Mouse (Mus musculus): ENCODE data around the gene Adgrf2. TPM values are rescaled to one million over a fixed set of nuclear protein-coding genes. Genes with fewer than 3 reads are reported as not detected.

The Adgrf2 gene
- polyA plus RNA-seq, 1 experiment from 2014 or later, result 0.05 TPM

GRCm38 (mm10) chr17:42702198-42702597 lies 39.8 kb downstream of the Adgrf2 start:
- H3K27ac ChIP-seq (ENCODE audit: low read depth), result no peak overlapping the region
- ATAC-seq (ENCODE audit: insufficient read depth) (no peak), DNase-seq (no peak)
- TF ChIP-seq CTCF (IDR thresholded peaks at IDR 0.05; ENCODE audit: low read depth), result no peak
- no peak overlapping the region for H3K4me2 ChIP-seq
- WGBS, result 83% methylated on average over 9 of the region's 9 CpGs
- H3K4me3 ChIP-seq (ENCODE audit: low read depth, low read length), result no peak overlapping the region
- no peaks in the 10 kb centered on the region for H3K9me3 ChIP-seq (ENCODE audit: low read depth, low read length)
- H3K9ac ChIP-seq, result no peak overlapping the region
- H3K36me3 ChIP-seq (ENCODE audit: insufficient read depth), result no peaks in the 10 kb centered on the region
- no peaks in the 10 kb centered on the region for H3K4me1 ChIP-seq (ENCODE audit: insufficient read depth)
- no peaks in the 10 kb centered on the region for H3K27me3 ChIP-seq (ENCODE audit: insufficient read depth, low read length)

- 72% methylated on average over 4 of the region's 4 CpGs for WGBS
- Histone ChIP-seq H3K4me1 (ENCODE audit: insufficient read depth) (no peaks in the 10 kb centered on the region), H3K27ac (ENCODE audit: low read depth) (no peak overlapping the region), H3K36me3 (ENCODE audit: insufficient read depth) (no peaks in the 10 kb centered on the region), H3K9ac (no peak overlapping the region), H3K4me2 (no peak overlapping the region), H3K27me3 (ENCODE audit: insufficient read depth, low read length) (no peaks in the 10 kb centered on the region), H3K4me3 (ENCODE audit: low read depth, low read length) (no peak overlapping the region), H3K9me3 (ENCODE audit: low read depth, low read length) (no peaks in the 10 kb centered on the region)
- TF ChIP-seq CTCF (IDR thresholded peaks at IDR 0.05; ENCODE audit: low read depth), result no peak
- DNase-seq, result no peak
- no peak for ATAC-seq (ENCODE audit: insufficient read depth)
Measured at GRCm38 (mm10) chr17:42694730-42695129, 47.2 kb downstream of the Adgrf2 start.

GRCm38 (mm10) chr17:42692136-42692535 lies 49.8 kb downstream of the Adgrf2 start, which contains the start of gene Adgrf4:
Gene Adgrf4, minus strand, starts transcription at chr17:42692284.
- no peak within 1 kb of the TSS for H3K27ac ChIP-seq (ENCODE audit: low read depth)
- no peak for ATAC-seq (ENCODE audit: insufficient read depth)
- no peak within 1 kb of the TSS for H3K4me2 ChIP-seq
- WGBS, result 72% methylated on average over 10 of the region's 10 CpGs
- no peaks in the 10 kb centered on the region for H3K9me3 ChIP-seq (ENCODE audit: low read depth, low read length)
- H3K27me3 ChIP-seq (ENCODE audit: insufficient read depth, low read length), result no peaks in the 10 kb centered on the region
- no peak within 1 kb of the TSS for H3K9ac ChIP-seq
- no peak for TF ChIP-seq CTCF (IDR thresholded peaks at IDR 0.05; ENCODE audit: low read depth)
- no peaks in the 10 kb centered on the region for H3K36me3 ChIP-seq (ENCODE audit: insufficient read depth)
- H3K4me1 ChIP-seq (ENCODE audit: insufficient read depth), result no peaks in the 10 kb centered on the region
- no peak for DNase-seq
- no peak within 1 kb of the TSS for H3K4me3 ChIP-seq (ENCODE audit: low read depth, low read length)

GRCm38 (mm10) chr17:42690531-42690930 lies 51.4 kb downstream of the Adgrf2 start:
- 76% methylated on average over 8 of the region's 8 CpGs for WGBS
- Histone ChIP-seq H3K4me1 (ENCODE audit: insufficient read depth) (no peaks in the 10 kb centered on the region), H3K9me3 (ENCODE audit: low read depth, low read length) (no peaks in the 10 kb centered on the region)

More at GRCm38 (mm10) chr17:42690531-42690930, 51.4 kb downstream of the Adgrf2 start:
- no peak for TF ChIP-seq CTCF (IDR thresholded peaks at IDR 0.05; ENCODE audit: low read depth)
- H3K4me3 ChIP-seq (ENCODE audit: low read depth, low read length), result no peak overlapping the region
- H3K4me2 ChIP-seq, result no peak overlapping the region
- H3K9ac ChIP-seq, result no peak overlapping the region
- DNase-seq (no peak), ATAC-seq (ENCODE audit: insufficient read depth) (no peak)
- H3K36me3 ChIP-seq (ENCODE audit: insufficient read depth), result no peaks in the 10 kb centered on the region
- no peaks in the 10 kb centered on the region for H3K27me3 ChIP-seq (ENCODE audit: insufficient read depth, low read length)
- H3K27ac ChIP-seq (ENCODE audit: low read depth), result no peak overlapping the region

Other genes starting within 250 kb of the Adgrf2 start
- not detected in 2 replicates for gene Opn5, start 130.8 kb downstream of the Adgrf2 start, polyA plus RNA-seq (2014; fragmentation: Nextera tagmentation; extraction: Ambion mirVana)
- not detected in 2 replicates for gene Adgrf4, start 49.9 kb downstream of the Adgrf2 start, polyA plus RNA-seq (2014; fragmentation: Nextera tagmentation; extraction: Ambion mirVana)
- gene Cd2ap, start 134.5 kb upstream of the Adgrf2 start, polyA plus RNA-seq (2014; fragmentation: Nextera tagmentation; extraction: Ambion mirVana), result 38.1 and 38.7 TPM in 2 replicates

Data from lung, embryonic 14.5 days (tissue).